8 mouse cellular contexts compared by ENCODE assay signal in genomic region chr6:124782436-124782835, GRCm38 (mm10). TPM values are rescaled to one million over a fixed set of nuclear protein-coding genes. Genes with fewer than 3 reads are reported as not detected.
DNase-seq lines count a peak whose midpoint lies in the region; ATAC-seq lines count a peak whose summit lies in the region.
"Had no signal": no experiment of that assay in that cellular context is flagged by ENCODE, and none has a peak within 500 bp of the region (broad histone marks: within the 10 kb centered on the region; RNA-seq: fewer than 3 reads in every experiment).

No protein-coding gene starts in this region.

- ATAC-seq in embryonic facial prominence, embryonic 11.5 days (replicated peaks; ENCODE audit: insufficient number of reproducible peaks, low FRiP score, low TSS enrichment, low read depth), result 0 out of 2 replicates have a peak, but pooled peaks have one; percentile 15
- no peak; the same call in 1 of the 2 replicates for ATAC-seq in intestine, embryonic 14.5 days (replicated peaks; ENCODE audit: low FRiP score, low TSS enrichment, low read depth)

- peak; percentile 57 to 60 for DNase-seq in spleen, postnatal 36 days (ENCODE audit: low spot score in 2 of 2)
- DNase-seq in spleen, postnatal 4 days (ENCODE audit: low spot score in 2 of 2), result no peak
- peak; percentile 85 for DNase-seq in embryonic facial prominence, embryonic 11.5 days (ENCODE audit: low spot score)
- DNase-seq in intestine, embryonic 14.5 days (ENCODE audit: low spot score), result peak; percentile 62
- DNase-seq in lung, postnatal 25 days (ENCODE audit: low spot score), result peak; percentile 22
- peak; percentile 73 for DNase-seq in thymus, postnatal 14 days
- DNase-seq in adrenal gland, adult 8-10 months, result no peak

- peak overlapping the region; percentile 13; the same call in 1 of the 2 replicates for H3K4me2 ChIP-seq in embryonic facial prominence, embryonic 11.5 days (ENCODE audit: low read depth, low read length)
- peak overlapping the region; percentile 44 for H3K4me2 ChIP-seq in intestine, embryonic 14.5 days (ENCODE audit: low read length)

- no peaks in the 10 kb centered on the region for H3K36me3 ChIP-seq in embryonic facial prominence, embryonic 11.5 days (replicated peaks; ENCODE audit: control insufficient read depth, insufficient read depth, low read depth, low read length)
- no peaks in the 10 kb centered on the region for H3K36me3 ChIP-seq in intestine, embryonic 14.5 days (ENCODE audit: control insufficient read depth, insufficient read depth, low read length)

- H3K4me1 ChIP-seq in embryonic facial prominence, embryonic 11.5 days (ENCODE audit: control insufficient read depth, insufficient read depth, low read length), result peaks cover 4% of the 10 kb centered on the region; the same call in 1 of the 2 replicates
- H3K4me1 ChIP-seq in intestine, embryonic 14.5 days (replicated peaks; ENCODE audit: control insufficient read depth, insufficient read depth, low read length), result peaks cover 14% of the 10 kb centered on the region; the same call in 1 of the 2 replicates

- WGBS in embryonic facial prominence, embryonic 11.5 days, result 12% methylated on average over 6 of the region's 6 CpGs
- WGBS in intestine, embryonic 14.5 days, result 26% methylated on average over 6 of the region's 6 CpGs

- H3K27ac ChIP-seq in embryonic facial prominence, embryonic 11.5 days (replicated peaks; ENCODE audit: low read depth, low read length), result no peak overlapping the region; the same call in 1 of the 2 replicates
- no peak overlapping the region for H3K27ac ChIP-seq in intestine, embryonic 14.5 days (ENCODE audit: low read depth)

- H3K9ac ChIP-seq in embryonic facial prominence, embryonic 11.5 days (replicated peaks; ENCODE audit: low read length), result no peak overlapping the region; the same call in 1 of the 2 replicates
- no peak overlapping the region for H3K9ac ChIP-seq in intestine, embryonic 14.5 days (ENCODE audit: low read length)

- no peaks in the 10 kb centered on the region for H3K9me3 ChIP-seq in embryonic facial prominence, embryonic 11.5 days (replicated peaks; ENCODE audit: control insufficient read depth, low read length)
- no peaks in the 10 kb centered on the region for H3K9me3 ChIP-seq in intestine, embryonic 14.5 days (ENCODE audit: control insufficient read depth, low read length)

- no peak overlapping the region for H3K4me3 ChIP-seq in embryonic facial prominence, embryonic 11.5 days (ENCODE audit: low read depth, low read length)
- H3K4me3 ChIP-seq in intestine, embryonic 14.5 days (ENCODE audit: low read depth, low read length), result peak overlapping the region; percentile 17; the same call in 1 of the 2 replicates
- H3K4me3 ChIP-seq: erythroblast, embryonic 14.5 days had no signal

- peaks cover 2% of the 10 kb centered on the region for H3K27me3 ChIP-seq in embryonic facial prominence, embryonic 11.5 days (ENCODE audit: control insufficient read depth, insufficient read depth, low read length)
- H3K27me3 ChIP-seq in intestine, embryonic 14.5 days (replicated peaks; ENCODE audit: control insufficient read depth, insufficient read depth, low read length), result 0 out of 2 replicates have a peak, but pooled peaks cover 10% of the 10 kb centered on the region

RNA-seq across cellular contexts. Expression of gene Lrrc23, which starts 2.9 kb away (rescaled TPM):
- 0.29 and 0.97 TPM in 2 replicates for polyA plus RNA-seq in embryonic facial prominence, embryonic 11.5 days (2014; fragmentation: Nextera tagmentation; extraction: Ambion mirVana)
- 0.45 and 0.47 TPM in 2 replicates for polyA plus RNA-seq in intestine, embryonic 14.5 days (2014; fragmentation: Nextera tagmentation; extraction: Ambion mirVana)
- 1 to 10 TPM in 2 of 4 experiments, under 1 TPM in 2; 0.52 to 3.6 (median 1.0) TPM for total RNA-seq in adrenal gland, adult 8-10 months (2022)
- polyA plus RNA-seq: erythroblast, embryonic 14.5 days had no signal

RNA-seq across cellular contexts. Expression of gene Eno2, which starts 13.0 kb away (rescaled TPM):
- polyA plus RNA-seq in embryonic facial prominence, embryonic 11.5 days (2014; fragmentation: Nextera tagmentation; extraction: Ambion mirVana), result 4.3 and 4.5 TPM in 2 replicates
- polyA plus RNA-seq in intestine, embryonic 14.5 days (2014; fragmentation: Nextera tagmentation; extraction: Ambion mirVana), result 7.6 and 8.0 TPM in 2 replicates
- total RNA-seq in adrenal gland, adult 8-10 months (2022), result 10 to 100 TPM; 23.0 to 74.2 (median 42.8) TPM
- polyA plus RNA-seq: erythroblast, embryonic 14.5 days had no signal

RNA-seq across cellular contexts. Expression of gene Spsb2, which starts 26.0 kb away (rescaled TPM):
- polyA plus RNA-seq in embryonic facial prominence, embryonic 11.5 days (2014; fragmentation: Nextera tagmentation; extraction: Ambion mirVana), result 4.7 and 4.8 TPM in 2 replicates
- polyA plus RNA-seq in intestine, embryonic 14.5 days (2014; fragmentation: Nextera tagmentation; extraction: Ambion mirVana), result 7.3 and 7.4 TPM in 2 replicates
- 10 to 100 TPM; 27.0 to 37.4 (median 33.6) TPM for total RNA-seq in adrenal gland, adult 8-10 months (2022)

RNA-seq across cellular contexts. Expression of gene Atn1, which starts 26.1 kb away (rescaled TPM):
- 9.0 and 9.6 TPM in 2 replicates for polyA plus RNA-seq in embryonic facial prominence, embryonic 11.5 days (2014; fragmentation: Nextera tagmentation; extraction: Ambion mirVana)
- polyA plus RNA-seq in intestine, embryonic 14.5 days (2014; fragmentation: Nextera tagmentation; extraction: Ambion mirVana), result 12.1 TPM in 2 replicates
- total RNA-seq in adrenal gland, adult 8-10 months (2022), result 100 to 1,000 TPM in 2 of 4 experiments, 10 to 100 TPM in 2; 68.7 to 111 (median 97.1) TPM

RNA-seq across cellular contexts. Expression of gene Gm45234, which starts 26.6 kb away (rescaled TPM):
- not detected in 2 replicates for polyA plus RNA-seq in embryonic facial prominence, embryonic 11.5 days (2014; fragmentation: Nextera tagmentation; extraction: Ambion mirVana)
- polyA plus RNA-seq in intestine, embryonic 14.5 days (2014; fragmentation: Nextera tagmentation; extraction: Ambion mirVana), result not detected in 2 replicates
- not detected for total RNA-seq in adrenal gland, adult 8-10 months (2022)

Comparison
In these comparisons a context has a peak if more than half of its experiments do, and no peak if none do; other contexts are left out.
1. DNase-seq: peak in spleen, postnatal 36 days (2 of 2), embryonic facial prominence, embryonic 11.5 days (single experiment), intestine, embryonic 14.5 days (single experiment), lung, postnatal 25 days (single experiment) and thymus, postnatal 14 days (single experiment); none in spleen, postnatal 4 days (0 of 2) and adrenal gland, adult 8-10 months (single experiment).